Mouse (Mus musculus) hindbrain, embryonic 16.5 days (tissue): ENCODE results near the gene Acta1. TPM values are rescaled to one million over a fixed set of nuclear protein-coding genes. Genes with fewer than 3 reads are reported as not detected.

Experiments
- ATAC-seq: fragments of 200-750 bp; cut with Nextera tagmentation; 2 replicates; pipeline ENCODE4 v1.8.0; 2017; ENCODE audit warnings: moderate TSS enrichment, moderate library complexity
- H3K27ac ChIP-seq: fragments of 300-500 bp; sonication (generic); 2 replicates; pipeline ENCODE4 v1.5.1; 2014; ENCODE audit warnings: low read depth, mild to moderate bottlenecking, control low read depth, low read length, moderate library complexity
- H3K27me3 ChIP-seq: fragments of 300-500 bp; sonication (generic); replicated peaks from 2 replicates; pipeline ENCODE4 v1.6.1; 2014; ENCODE audit warnings: low read length; ENCODE audit not compliant: control insufficient read depth, insufficient read depth
- H3K36me3 ChIP-seq: fragments of 300-500 bp; sonication (generic); 2 replicates; pipeline ENCODE4 v1.6.1; 2014; ENCODE audit warnings: mild to moderate bottlenecking, low read length, moderate library complexity, mixed read lengths; ENCODE audit not compliant: control insufficient read depth, insufficient read depth
- H3K4me1 ChIP-seq: fragments of 300-500 bp; sonication (generic); 2 replicates; pipeline ENCODE4 v1.6.1; 2014; ENCODE audit warnings: low read depth, low read length; ENCODE audit not compliant: control insufficient read depth, insufficient read depth
- H3K4me2 ChIP-seq: fragments of 300-500 bp; sonication (generic); 2 replicates; pipeline ENCODE4 v1.6.1; 2014; ENCODE audit warnings: mild to moderate bottlenecking, low read length, control low read depth, moderate library complexity
- H3K4me3 ChIP-seq: fragments of 300-500 bp; sonication (generic); 2 replicates; pipeline ENCODE4 v1.5.1; 2014; ENCODE audit warnings: mild to moderate bottlenecking, low read length, control low read depth, moderate library complexity
- H3K9ac ChIP-seq: fragments of 300-500 bp; sonication (generic); 2 replicates; pipeline ENCODE4 v1.6.1; 2014; ENCODE audit warnings: low read depth, mild to moderate bottlenecking, control low read depth, low read length, moderate library complexity
- H3K9me3 ChIP-seq: fragments of 300-500 bp; sonication (generic); 2 replicates; pipeline ENCODE4 v1.6.1; 2014; ENCODE audit warnings: mild to moderate bottlenecking, low read length, moderate library complexity; ENCODE audit not compliant: control insufficient read depth
- WGBS: fragments of 180-500 bp; shearing (Covaris S2); extraction: QIAGEN DNeasy Blood & Tissue Kit; methylation state at CpG from one replicate; pipeline ENCODE4 v1.1.7; 2014; 5-methylcytosine and 5-hydroxymethylcytosine counted together
- polyA plus RNA-seq: library from polyadenylated mRNA; unstranded; fragments of >200 nt; fragmentation: Nextera tagmentation; extraction: Ambion mirVana; gene quantifications from 2 replicates; pipeline ENCODE4 v1.2.1, GENCODE M21; 2015

Gene Acta1
- polyA plus RNA-seq, 1 experiment from 2014 or later, result 11.8 TPM

GRCm38 (mm10) chr8:123889797-123890196, 4.8 kb downstream of the Acta1 start:
- Histone ChIP-seq H3K4me3 (no peak overlapping the region), H3K9me3 (no peaks in the 10 kb centered on the region), H3K36me3 (no peaks in the 10 kb centered on the region), H3K27me3 (peaks cover 20% of the 10 kb centered on the region), H3K4me2 (no peak overlapping the region), H3K4me1 (peaks cover 12% of the 10 kb centered on the region), H3K27ac (no peak overlapping the region), H3K9ac (no peak overlapping the region)
- 61% methylated on average over 4 of the region's 4 CpGs for WGBS
- ATAC-seq, result no peak

- no peaks in the 10 kb centered on the region for H3K9me3 ChIP-seq
- no peak overlapping the region for H3K4me3 ChIP-seq
- no peak overlapping the region for H3K4me2 ChIP-seq
- H3K9ac ChIP-seq, result no peak overlapping the region
- peaks cover 23% of the 10 kb centered on the region for H3K4me1 ChIP-seq
- H3K27ac ChIP-seq, result no peak overlapping the region
- WGBS, result 83% methylated on average over 2 of the region's 2 CpGs
- H3K27me3 ChIP-seq, result peaks cover 5% of the 10 kb centered on the region; the same call in 1 of the 2 replicates
- ATAC-seq, result no peak
- H3K36me3 ChIP-seq, result no peaks in the 10 kb centered on the region
Observed at GRCm38 (mm10) chr8:123887956-123888355, 6.6 kb downstream of the Acta1 start.

GRCm38 (mm10) chr8:123887163-123887562, 7.4 kb downstream of the Acta1 start:
- Histone ChIP-seq H3K4me1 (peaks cover 17% of the 10 kb centered on the region), H3K9me3 (no peaks in the 10 kb centered on the region), H3K4me2 (no peak overlapping the region), H3K36me3 (no peaks in the 10 kb centered on the region), H3K9ac (no peak overlapping the region), H3K27me3 (peaks cover 5% of the 10 kb centered on the region; the same call in 1 of the 2 replicates), H3K27ac (no peak overlapping the region), H3K4me3 (no peak overlapping the region)
- 94% methylated on average over 4 of the region's 4 CpGs for WGBS
- no peak for ATAC-seq

GRCm38 (mm10) chr8:123884721-123885565, 9.6 kb downstream of the Acta1 start:
- H3K4me3 ChIP-seq, result no peak overlapping the region
- H3K27ac ChIP-seq, result peak overlapping the region; percentile 86
- peaks cover 2% of the 10 kb centered on the region; the same call in 1 of the 2 replicates for H3K27me3 ChIP-seq
- H3K9ac ChIP-seq, result peak overlapping the region; percentile 30
- H3K4me2 ChIP-seq, result peak overlapping the region; percentile 32
- no peaks in the 10 kb centered on the region for H3K9me3 ChIP-seq
- H3K36me3 ChIP-seq, result no peaks in the 10 kb centered on the region
- WGBS, result 9% methylated on average over 13 of the region's 14 CpGs
- H3K4me1 ChIP-seq, result peaks cover 17% of the 10 kb centered on the region
- ATAC-seq, result peak; percentile 91

GRCm38 (mm10) chr8:123883094-123883493, 11.5 kb downstream of the Acta1 start:
- Histone ChIP-seq H3K9ac (no peak overlapping the region), H3K27me3 (peaks cover 2% of the 10 kb centered on the region; the same call in 1 of the 2 replicates), H3K27ac (no peak overlapping the region), H3K4me2 (no peak overlapping the region), H3K4me3 (no peak overlapping the region), H3K4me1 (peaks cover 17% of the 10 kb centered on the region), H3K36me3 (no peaks in the 10 kb centered on the region), H3K9me3 (no peaks in the 10 kb centered on the region)
- ATAC-seq, result no peak
- 88% methylated on average over 4 of the region's 4 CpGs for whole genome bisulfite sequencing

- Histone ChIP-seq H3K4me2 (no peak overlapping the region), H3K9ac (no peak overlapping the region), H3K36me3 (no peaks in the 10 kb centered on the region), H3K27ac (no peak overlapping the region), H3K27me3 (peaks cover 2% of the 10 kb centered on the region; the same call in 1 of the 2 replicates), H3K4me1 (peaks cover 17% of the 10 kb centered on the region), H3K9me3 (no peaks in the 10 kb centered on the region), H3K4me3 (no peak overlapping the region)
- no peak for ATAC-seq
- 97% methylated on average over 2 of the region's 2 CpGs for WGBS
Observed at GRCm38 (mm10) chr8:123882412-123882811, 12.1 kb downstream of the Acta1 start.

GRCm38 (mm10) chr8:123880821-123881350, 13.7 kb downstream of the Acta1 start:
- no peak overlapping the region for H3K4me2 ChIP-seq
- H3K9ac ChIP-seq, result no peak overlapping the region
- no peak overlapping the region for H3K27ac ChIP-seq
- H3K27me3 ChIP-seq, result no peaks in the 10 kb centered on the region
- H3K4me1 ChIP-seq, result peaks cover 17% of the 10 kb centered on the region
- no peaks in the 10 kb centered on the region for H3K9me3 ChIP-seq
- ATAC-seq, result no peak
- H3K4me3 ChIP-seq, result no peak overlapping the region
- WGBS, result 58% methylated on average over 4 of the region's 4 CpGs
- H3K36me3 ChIP-seq, result no peaks in the 10 kb centered on the region

- Histone ChIP-seq H3K4me1 (peaks cover 16% of the 10 kb centered on the region), H3K27me3 (no peaks in the 10 kb centered on the region), H3K4me3 (no peak overlapping the region), H3K9ac (no peak overlapping the region; the same call in 1 of the 2 replicates), H3K27ac (no peak overlapping the region), H3K9me3 (no peaks in the 10 kb centered on the region), H3K36me3 (no peaks in the 10 kb centered on the region), H3K4me2 (no peak overlapping the region)
- no peak for ATAC-seq
- 60% methylated on average over 10 of the region's 10 CpGs for WGBS
Observed at GRCm38 (mm10) chr8:123880271-123880670, 14.3 kb downstream of the Acta1 start.

GRCm38 (mm10) chr8:123877865-123878264, 16.7 kb downstream of the Acta1 start:
- Histone ChIP-seq H3K9me3 (no peaks in the 10 kb centered on the region), H3K4me1 (no peaks in the 10 kb centered on the region), H3K9ac (no peak overlapping the region), H3K27ac (no peak overlapping the region), H3K27me3 (no peaks in the 10 kb centered on the region), H3K36me3 (no peaks in the 10 kb centered on the region), H3K4me2 (no peak overlapping the region), H3K4me3 (no peak overlapping the region)
- ATAC-seq, result no peak
- WGBS, result 69% methylated on average over 2 of the region's 2 CpGs
